Mouse (Mus musculus) kidney, postnatal 36 days (tissue): ENCODE measurements around the gene Vmn1r218.
"Not testable (repeated sequence)": the region's sequence is repeated elsewhere in the genome, so short reads cannot be mapped to it uniquely, and the experiment has no call there.

Experiments
- DNase-seq, 2 experiments: peaks; one replicate each; pipeline ENCODE4 v3.0.0; 2021 to 2022; ENCODE audit warnings: mixed read lengths in 2 of 2

Gene Vmn1r218

GRCm38 (mm10) chr13:23133099-23133498, at the start of gene Vmn1r218:
TSS of gene Vmn1r218 (plus strand) at chr13:23133155.
- no peak for DNase-seq

GRCm38 (mm10) chr13:23094386-23094785, 38.6 kb upstream of the Vmn1r218 start:
- DNase-seq, result no peak

- not testable (repeated sequence) for DNase-seq
Observed at GRCm38 (mm10) chr13:23118126-23118525, 14.8 kb upstream of the Vmn1r218 start, which contains the start of gene Vmn1r217. TSS of gene Vmn1r217 (minus strand) at chr13:23118226.

- DNase-seq, result no peak
Observed at GRCm38 (mm10) chr13:23120611-23121010, 12.3 kb upstream of the Vmn1r218 start.

- no peak for DNase-seq
Observed at GRCm38 (mm10) chr13:23133501-23133900, 546 bp downstream of the Vmn1r218 start.

- no peak for DNase-seq
Observed at GRCm38 (mm10) chr13:23138880-23139279, 5.9 kb downstream of the Vmn1r218 start.

GRCm38 (mm10) chr13:23157848-23158247, 24.9 kb downstream of the Vmn1r218 start:
- DNase-seq, result peak; percentile 52 to 72

- no peak for DNase-seq
Observed at GRCm38 (mm10) chr13:23159012-23159411, 26.1 kb downstream of the Vmn1r218 start, which contains the start of gene Vmn1r219. TSS of gene Vmn1r219 (plus strand) at chr13:23159312.

- not testable (repeated sequence) for DNase-seq
Observed at GRCm38 (mm10) chr13:23166471-23166870, 33.5 kb downstream of the Vmn1r218 start.

GRCm38 (mm10) chr13:23187875-23188274, 54.9 kb downstream of the Vmn1r218 start, which contains the start of gene Vmn1r220:
TSS of gene Vmn1r220 (minus strand) at chr13:23187975.
- no peak for DNase-seq
